Mouse (Mus musculus) CH12F3 (cell line): ENCODE results near the gene Zfp275.

Experiments used
- in situ Hi-C: fragments of 300-500 bp; cut with MboI; formaldehyde crosslinking; loops from 2 replicates; pipeline ENCODE4 v1.14.3; 2020; ENCODE audit warnings: low sequenced_read_pairs

Gene Zfp275

GRCm38 (mm10) chrX:73401616-73402015 lies 59.2 kb downstream of the Zfp275 start:
- in situ Hi-C loops: no loop called here
